18 mouse cellular contexts compared by ENCODE assay signal in genomic region chr2:70906216-70906615, GRCm38 (mm10).
"Had no signal": no experiment of that assay in that cellular context is flagged by ENCODE, and none has a peak within 500 bp of the region (broad histone marks: within the 10 kb centered on the region; RNA-seq: fewer than 3 reads in every experiment).

No protein-coding gene starts in this region.

- ATAC-seq: liver, postnatal 0 days; lung, postnatal 0 days; midbrain, embryonic 13.5 days; midbrain, embryonic 15.5 days had no signal

- DNase-seq: liver, postnatal 0 days; lung, adult 2 months; lung, postnatal 14 days; lung, postnatal 36 days; right cerebral cortex, postnatal 14 days; thymus, adult 2 months; thymus, postnatal 25 days; thymus, postnatal 4 days had no signal

- H3K4me1 ChIP-seq: stomach, embryonic 15.5 days had no signal

- H3K27ac ChIP-seq: lung, embryonic 15.5 days; macrophage; midbrain, embryonic 13.5 days; midbrain, embryonic 15.5 days; neural tube, embryonic 12.5 days; stomach, embryonic 15.5 days; stomach, postnatal 0 days had no signal

- H3K27me3 ChIP-seq: lung, embryonic 15.5 days; midbrain, embryonic 13.5 days; midbrain, embryonic 15.5 days; neural tube, embryonic 12.5 days; stomach, embryonic 15.5 days had no signal

- H3K4me3 ChIP-seq: lung, embryonic 15.5 days; megakaryocyte, embryonic 14.5 days; midbrain, embryonic 13.5 days; midbrain, embryonic 15.5 days; neural tube, embryonic 12.5 days; stomach, embryonic 15.5 days had no signal

- H3K36me3 ChIP-seq: lung, embryonic 15.5 days; midbrain, embryonic 13.5 days; midbrain, embryonic 15.5 days; neural tube, embryonic 12.5 days; stomach, embryonic 15.5 days had no signal

- H3K4me2 ChIP-seq: lung, embryonic 15.5 days; midbrain, embryonic 11.5 days; midbrain, embryonic 13.5 days; midbrain, embryonic 15.5 days; neural tube, embryonic 12.5 days; stomach, embryonic 15.5 days had no signal

- H3K9me3 ChIP-seq: lung, embryonic 15.5 days; midbrain, embryonic 13.5 days; midbrain, embryonic 15.5 days; neural tube, embryonic 12.5 days; stomach, embryonic 15.5 days had no signal

- H3K9ac ChIP-seq: liver, postnatal 0 days; lung, embryonic 15.5 days; midbrain, embryonic 13.5 days; midbrain, embryonic 15.5 days; neural tube, embryonic 12.5 days; stomach, embryonic 15.5 days had no signal
